Mouse (Mus musculus) heart, postnatal 36 days (tissue): ENCODE measurements around the gene Trim3. TPM values are rescaled to one million over a fixed set of nuclear protein-coding genes. Genes with fewer than 3 reads are reported as not detected.
A peak's percentile ranks its signal among the peaks of the same experiment; 100 is the strongest.

Experiments used
- DNase-seq, 2 experiments: peaks; one replicate each; pipeline ENCODE4 v3.0.0; 2021 to 2022
- intact Hi-C: fragments of 180-260 bp; cut with DNase I; formaldehyde crosslinking; loops from one replicate; pipeline ENCODE4 v1.15.1; 2025
- total RNA-seq, 2 experiments: library from RNA; stranded (reverse); gene quantifications; 2 replicates each; pipeline ENCODE4 v1.2.3; 2021

Gene Trim3
- total RNA-seq, 2 experiments from 2014 or later, result 22.9 to 23.0 TPM

DNA sequence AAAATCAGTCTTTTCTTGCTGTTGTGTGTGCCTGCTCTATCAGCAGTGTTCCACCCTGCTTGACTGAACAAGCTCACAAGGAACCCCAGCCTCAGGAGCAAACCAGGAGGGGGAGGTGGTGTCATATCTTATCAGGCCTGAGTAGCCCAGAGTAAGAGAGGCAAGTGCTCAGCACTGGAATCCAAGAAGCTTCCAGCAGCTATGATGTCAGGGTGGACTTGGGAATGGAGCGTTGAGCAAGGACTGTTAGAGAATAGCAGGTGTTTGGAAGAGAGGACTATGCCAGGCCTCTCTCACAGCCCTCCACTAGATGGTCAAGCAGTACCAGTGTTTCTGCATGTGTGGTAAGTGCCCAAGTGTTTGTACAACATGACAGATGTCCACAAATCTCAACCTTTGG lies 17.7 kb downstream of the Trim3 start:
- DNase-seq, result no peak
- intact Hi-C loops, result no loop called here

DNA sequence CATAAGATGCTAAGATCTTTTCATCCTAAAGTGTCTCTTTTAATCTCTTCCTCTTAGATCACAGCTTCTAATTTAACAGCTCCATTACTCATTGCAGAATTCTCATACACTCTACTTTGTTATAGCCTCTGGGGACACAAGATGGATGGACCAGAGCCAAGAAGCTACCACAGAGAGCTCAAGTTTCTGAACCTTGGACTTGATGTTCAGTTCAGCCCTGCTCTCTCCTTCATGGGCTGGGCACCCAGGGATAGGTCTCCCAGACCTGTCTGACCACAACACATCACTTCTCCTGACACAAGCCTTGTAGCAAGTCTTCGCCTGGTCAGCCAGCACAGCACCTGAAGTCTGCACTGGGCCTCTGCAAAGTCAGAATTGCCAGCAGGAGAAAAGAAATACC lies 19.0 kb downstream of the Trim3 start:
- intact Hi-C loops, result loop anchor here (5.0 kb wide), 1 partner anchor 38 kb away; the partner anchor contains the start of gene Dnhd1
- DNase-seq, result no peak

DNA sequence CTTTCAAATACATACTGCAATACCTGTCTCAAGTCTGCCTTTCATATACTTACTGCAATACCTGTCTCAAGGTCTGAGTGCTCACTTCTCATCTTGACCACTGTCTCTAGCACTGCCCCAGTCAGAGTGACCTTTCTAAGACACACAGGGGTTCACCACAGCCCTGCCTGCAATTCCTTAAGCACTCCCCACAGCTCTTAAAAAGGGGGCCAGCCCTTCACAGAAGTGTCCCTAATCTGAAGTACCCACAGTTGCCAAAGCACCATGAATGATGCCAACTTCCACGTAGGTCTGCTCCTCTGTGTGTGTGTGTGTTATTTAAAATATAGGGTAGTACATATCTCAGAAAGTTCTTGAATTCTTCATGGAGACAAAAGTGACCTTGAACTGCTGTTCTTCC lies 21.6 kb downstream of the Trim3 start:
- intact Hi-C loops, result loop anchor here (5.0 kb wide), 1 partner anchor 41 kb away; the partner anchor contains the start of gene Dnhd1
- no peak for DNase-seq

DNA sequence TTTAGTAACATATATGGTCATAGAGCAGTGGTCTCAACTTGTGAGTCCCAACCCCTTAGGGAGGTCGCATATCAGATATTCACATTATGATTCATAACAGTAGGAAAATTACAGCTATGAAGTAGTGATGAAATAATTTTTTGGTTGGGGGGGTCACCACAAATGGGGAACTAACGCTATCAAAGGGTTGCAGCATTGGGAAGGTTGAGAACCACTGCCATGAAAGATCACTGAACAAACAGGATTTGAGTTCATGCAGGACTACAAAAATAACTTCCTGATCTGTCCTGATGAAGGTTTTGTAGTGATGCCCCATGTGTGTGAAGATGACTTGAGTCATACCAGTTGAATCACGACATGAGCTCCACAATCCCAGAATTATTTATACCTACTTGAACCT lies 24.9 kb downstream of the Trim3 start:
- intact Hi-C loops, result no loop called here

DNA sequence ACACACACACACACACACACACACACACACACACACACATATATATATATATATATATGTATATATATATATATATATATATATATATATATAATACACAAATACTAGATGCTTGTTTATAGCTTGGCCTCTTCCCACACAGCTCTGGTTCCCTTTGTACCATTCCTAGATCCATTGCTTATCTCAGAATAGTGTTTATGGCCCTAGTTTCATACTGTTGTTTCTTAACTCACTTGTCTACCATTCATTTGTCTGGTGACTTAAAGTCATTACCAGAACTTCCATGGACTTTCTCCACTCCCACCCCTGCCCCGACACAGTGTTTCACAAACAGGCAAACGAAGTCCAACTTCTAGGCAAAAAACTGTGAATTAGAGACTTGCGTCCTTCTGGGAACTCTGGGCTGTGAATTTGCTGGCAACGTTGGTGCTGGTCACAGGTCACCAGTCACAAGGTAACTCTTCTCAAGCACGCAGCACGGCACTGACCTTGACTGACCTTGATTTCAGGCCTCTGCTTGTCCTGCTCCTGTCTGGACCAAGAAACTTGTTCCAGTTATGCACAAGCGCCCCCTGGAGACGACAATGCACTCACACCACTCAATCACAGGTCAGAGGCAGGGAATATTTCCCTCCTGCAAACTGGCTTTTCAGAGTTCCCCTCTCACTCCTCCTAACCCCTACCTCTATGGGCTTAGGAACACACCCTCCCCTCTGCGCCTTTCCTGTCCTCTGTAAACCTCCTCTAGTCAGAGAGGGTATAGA lies 30.3 kb downstream of the Trim3 start:
- intact Hi-C loops, result loop anchor here (2.0 kb wide), 1 partner anchor 48 kb away; the partner anchor contains the start of gene Smpd1
- peak; percentile 74 to 78 for DNase-seq

More for the DNA sequence above, 24.9 kb downstream of the Trim3 start:
- DNase-seq, result no peak

DNA sequence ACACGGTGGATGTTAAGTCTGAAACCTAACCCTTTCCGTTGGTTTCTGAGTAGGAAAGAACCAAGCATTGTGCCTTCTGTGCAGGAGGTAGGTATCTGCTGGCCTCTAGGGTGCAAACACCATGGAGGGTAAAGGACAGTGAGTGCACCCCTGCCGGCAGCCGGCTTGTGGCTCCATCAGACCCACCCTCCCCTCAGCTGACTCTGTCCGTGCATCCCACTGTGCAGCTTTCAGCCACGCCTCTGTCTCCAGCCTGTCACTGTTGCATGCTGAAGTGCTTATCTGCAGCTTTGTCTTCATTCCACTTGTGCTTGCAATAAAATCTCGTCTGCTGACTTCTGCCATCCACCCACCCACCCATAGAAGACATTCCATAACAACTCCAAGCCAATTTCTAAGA lies 43.3 kb downstream of the Trim3 start:
- no peak for DNase-seq
- intact Hi-C loops, result no loop called here

DNA sequence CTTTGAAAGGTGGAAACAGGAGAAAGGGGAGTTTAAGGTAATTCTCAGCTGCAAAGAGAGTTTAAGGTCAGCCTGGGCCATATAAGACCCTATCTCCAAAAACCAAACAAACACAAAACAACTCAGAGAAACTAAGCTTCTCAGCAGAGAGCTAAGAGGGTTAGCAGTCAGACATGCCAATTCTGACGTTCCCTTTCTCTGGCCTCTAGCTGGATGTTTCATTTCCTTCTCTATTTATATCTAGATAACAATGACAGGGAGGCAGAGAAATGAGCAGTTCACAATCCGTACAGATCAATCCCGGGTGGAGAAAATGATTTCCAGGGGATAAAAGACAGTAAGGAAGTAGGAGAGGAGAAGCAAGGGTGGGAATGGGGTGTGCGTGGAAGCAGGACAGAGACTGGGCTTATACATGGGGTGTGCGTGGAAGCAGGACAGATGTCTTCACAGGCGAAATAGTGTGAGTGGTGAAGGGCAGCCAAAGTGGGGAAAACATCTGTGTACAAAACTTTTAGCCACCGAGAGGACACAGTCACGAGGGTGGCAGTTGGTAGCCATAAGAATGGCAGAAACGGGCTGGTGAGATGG lies 45.0 kb downstream of the Trim3 start:
- intact Hi-C loops, result no loop called here
- no peak for DNase-seq

DNA sequence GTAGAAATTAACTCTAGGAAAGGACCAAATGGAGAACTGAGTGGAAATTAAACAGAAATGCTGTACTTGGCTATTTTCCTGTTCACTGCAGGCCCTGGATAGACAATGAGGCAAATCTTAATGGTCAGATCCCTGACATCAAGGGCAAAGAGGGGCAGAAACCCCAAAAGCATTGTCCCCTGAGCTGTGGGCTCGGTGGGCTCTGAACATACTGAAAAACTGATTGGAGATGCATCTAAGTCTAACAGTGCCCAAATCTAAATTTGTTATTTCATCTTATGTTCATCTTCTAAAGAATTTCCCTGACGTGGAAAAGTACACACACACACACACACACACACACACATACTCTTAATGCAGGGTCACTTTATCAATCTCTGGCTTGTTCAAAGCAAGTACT lies 51.4 kb downstream of the Trim3 start:
- intact Hi-C loops, result loop anchor here (1.0 to 2.0 kb wide), 2 partner anchors 27 to 46 kb away; partner anchors contain the start of gene Smpd1

DNA sequence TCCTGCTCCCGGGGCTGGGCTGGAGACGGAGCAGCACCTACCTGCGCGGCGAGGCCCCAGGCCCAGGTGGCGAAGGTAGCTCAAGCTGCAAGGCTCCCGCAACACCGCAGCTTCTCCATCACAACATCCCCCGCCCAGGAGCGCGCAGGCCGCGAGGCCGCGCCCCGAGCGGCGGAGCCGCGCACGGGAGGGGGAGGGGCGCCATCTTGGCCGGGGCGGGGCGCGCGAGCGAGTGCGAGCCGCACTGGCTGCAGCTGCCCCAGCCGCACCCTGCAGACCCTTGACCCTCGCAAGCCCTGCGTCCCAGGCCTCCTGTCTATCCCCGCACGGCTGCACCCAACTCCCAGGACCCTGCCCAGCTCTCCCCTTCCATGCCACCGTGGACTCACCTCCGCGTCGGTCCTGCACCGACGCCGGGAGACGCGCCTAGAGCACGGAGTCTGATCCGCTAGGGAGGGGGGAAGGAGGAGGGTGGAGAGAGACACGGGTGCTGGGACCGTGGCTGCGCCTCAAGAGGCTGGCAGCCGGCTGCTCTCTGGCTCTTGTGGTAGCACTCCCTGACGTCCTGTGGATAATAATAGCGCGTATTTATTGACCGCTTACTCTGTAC lies 52.2 kb downstream of the Trim3 start, which contains the start of gene Apbb1:
Gene Apbb1 (minus strand): TSS at position 560 of the 610 bp plus-strand sequence.
- intact Hi-C loops, result loop anchor here (1.0 to 2.0 kb wide), 2 partner anchors 26 to 47 kb away; partner anchors contain the start of gene Smpd1
- peak; percentile 77 to 87 for DNase-seq

More for the DNA sequence above, 51.4 kb downstream of the Trim3 start:
- DNase-seq, result no peak

DNA sequence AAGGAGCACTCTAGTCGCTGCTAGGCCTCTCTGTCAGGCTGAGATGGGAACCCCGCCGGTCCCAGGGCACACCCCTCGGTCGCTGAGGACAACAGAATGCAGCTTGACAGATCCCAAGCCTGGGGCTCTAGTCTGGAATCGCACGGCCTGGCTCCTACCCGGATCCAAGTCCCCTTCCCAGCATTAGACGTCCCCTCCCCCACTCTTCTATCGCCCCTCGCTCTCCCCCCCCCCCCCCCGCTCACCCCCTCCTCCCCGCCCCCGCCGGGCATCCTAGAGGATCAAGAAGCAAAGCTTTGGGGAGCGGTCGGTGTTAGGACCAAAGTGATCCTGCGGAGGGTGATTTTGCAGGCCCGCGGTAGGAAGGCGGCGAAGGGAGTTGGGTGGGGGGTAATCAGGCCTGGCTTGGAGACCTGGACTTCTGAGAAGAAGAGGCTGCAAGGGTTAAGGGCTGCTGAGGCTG lies 52.7 kb downstream of the Trim3 start:
- peak in 1 of 2 experiments; percentile 29 for DNase-seq
- intact Hi-C loops, result loop anchor here (1.0 to 2.0 kb wide), 2 partner anchors 26 to 48 kb away; partner anchors contain the start of gene Smpd1

DNA sequence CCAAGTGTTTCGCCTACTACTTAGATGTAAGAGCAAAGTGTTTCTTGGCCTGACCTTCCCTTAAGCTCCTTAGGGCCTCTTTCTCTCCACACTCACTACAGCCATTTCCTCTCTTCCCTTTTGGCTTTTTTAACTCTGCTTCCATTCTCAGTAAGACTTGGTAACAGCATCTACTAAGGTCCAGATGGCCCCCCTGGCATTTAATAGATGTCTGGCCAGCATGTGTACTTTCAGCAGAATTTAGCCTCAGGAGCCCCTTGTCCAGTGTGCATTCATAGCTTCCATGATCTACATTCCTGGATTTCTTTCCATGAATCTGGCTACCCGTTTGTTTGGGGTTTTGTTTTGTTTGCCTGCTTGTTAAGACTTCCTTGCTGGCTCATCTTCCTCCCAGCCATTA lies 54.9 kb downstream of the Trim3 start:
- intact Hi-C loops, result no loop called here
- no peak for DNase-seq

DNA sequence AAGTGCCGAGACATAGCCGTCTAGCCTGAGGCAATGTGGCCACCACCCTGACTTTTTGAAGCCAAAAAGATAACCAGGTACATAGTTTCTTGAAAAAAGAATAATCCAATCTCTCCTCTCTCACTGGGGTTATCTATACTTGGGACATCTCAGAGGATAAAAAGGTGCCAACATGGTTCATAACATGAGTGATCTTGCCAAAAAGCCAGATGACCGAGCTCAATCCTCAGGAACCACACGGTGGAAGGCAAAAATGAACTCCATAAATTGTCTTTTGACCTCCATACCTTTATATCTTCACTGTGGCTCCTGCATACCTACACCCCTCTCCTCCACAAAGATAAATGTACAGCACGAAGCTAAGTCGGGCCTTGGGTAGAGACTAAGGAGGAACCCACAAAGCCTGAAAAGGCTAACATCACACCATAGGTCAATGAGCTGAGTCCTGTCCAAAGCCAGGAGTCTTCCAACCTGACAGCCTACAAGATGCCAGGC lies 55.9 kb downstream of the Trim3 start:
- intact Hi-C loops, result no loop called here
- DNase-seq, result no peak

DNA sequence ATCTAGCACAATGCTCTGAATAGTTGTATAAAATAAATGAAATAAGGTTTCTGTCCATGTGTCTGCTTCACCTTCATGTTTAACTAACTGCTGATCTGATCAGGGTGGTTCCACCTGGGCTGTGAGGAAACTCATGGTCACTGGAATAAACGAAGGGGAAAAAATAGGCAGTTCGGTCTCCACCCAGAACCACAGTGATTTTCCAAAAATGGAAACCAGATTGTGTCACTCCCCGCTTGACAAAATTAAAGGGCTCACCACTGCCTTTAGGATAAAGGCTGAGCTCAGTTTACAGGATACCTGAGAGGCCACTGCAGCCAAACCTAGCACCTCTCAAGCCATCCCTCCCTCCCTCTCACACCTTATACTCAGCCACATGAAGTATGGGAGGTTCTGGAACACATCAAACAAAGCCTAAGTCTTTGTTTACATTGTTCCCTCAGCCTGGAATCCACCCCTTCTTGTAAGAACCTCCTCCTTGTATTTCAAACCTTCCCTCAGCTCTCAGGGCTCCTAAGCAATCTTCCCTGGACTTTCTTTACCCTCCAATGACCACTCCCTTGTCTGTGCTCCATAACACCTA lies 57.1 kb downstream of the Trim3 start:
- intact Hi-C loops, result no loop called here
- no peak for DNase-seq

DNA sequence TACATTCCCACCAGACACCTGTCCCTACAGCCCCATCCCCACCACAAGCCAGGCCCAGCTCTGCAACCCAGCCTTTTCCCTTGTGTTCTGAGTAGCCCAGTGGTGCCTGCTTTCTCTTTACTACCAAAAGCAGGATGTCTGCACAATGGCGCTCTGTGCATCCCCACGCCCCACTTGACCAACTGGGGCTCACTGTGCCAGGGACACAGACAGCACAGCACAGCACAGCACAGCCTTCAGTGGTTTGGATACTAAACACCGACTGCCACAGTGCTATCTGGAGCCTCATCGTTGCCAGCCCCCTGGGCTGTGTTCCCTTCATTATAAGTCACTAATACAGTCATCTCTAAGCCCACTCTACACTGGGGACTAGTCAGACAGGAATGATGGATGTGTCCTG lies 58.8 kb downstream of the Trim3 start:
- no peak for DNase-seq
- intact Hi-C loops, result no loop called here

DNA sequence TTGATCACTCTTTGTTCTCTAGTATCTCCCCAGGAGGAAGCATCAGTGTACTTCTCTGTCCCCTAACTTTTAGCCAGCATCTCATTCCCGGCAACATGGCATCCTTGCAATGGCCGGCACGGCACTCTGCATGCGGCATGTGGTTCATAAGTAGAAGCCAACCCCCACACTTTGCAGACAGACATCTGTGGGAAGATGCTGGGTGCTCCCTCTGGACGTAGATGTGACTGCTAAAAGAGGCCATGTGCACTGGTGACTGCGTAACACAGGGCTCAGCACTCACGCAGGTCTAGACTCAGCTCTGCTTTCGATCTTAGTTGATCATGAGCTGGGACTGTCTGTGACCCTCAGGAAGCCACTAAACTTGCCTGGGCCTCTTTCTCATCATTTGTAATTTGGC lies 60.4 kb downstream of the Trim3 start:
- no peak for DNase-seq
- intact Hi-C loops, result no loop called here

DNA sequence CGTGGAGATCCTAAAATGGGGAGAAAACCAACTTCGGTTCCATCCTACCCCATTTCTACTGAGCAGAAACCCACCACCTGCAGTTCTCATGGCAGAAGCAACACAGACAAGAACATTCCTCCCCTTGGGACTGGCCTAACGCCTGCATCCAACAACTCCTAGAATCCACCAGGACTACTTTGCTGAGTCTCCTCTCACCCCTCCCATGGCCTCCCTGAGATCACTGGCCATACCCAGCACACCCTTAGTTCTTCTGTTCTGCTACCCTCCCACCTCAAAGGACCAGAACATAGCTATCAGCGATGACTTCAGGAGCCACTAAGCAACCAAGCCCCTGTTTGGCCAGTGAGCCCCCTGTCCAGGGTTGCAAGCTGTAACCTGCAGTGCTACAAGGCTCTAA lies 62.6 kb downstream of the Trim3 start:
- no peak for DNase-seq
- intact Hi-C loops, result no loop called here

DNA sequence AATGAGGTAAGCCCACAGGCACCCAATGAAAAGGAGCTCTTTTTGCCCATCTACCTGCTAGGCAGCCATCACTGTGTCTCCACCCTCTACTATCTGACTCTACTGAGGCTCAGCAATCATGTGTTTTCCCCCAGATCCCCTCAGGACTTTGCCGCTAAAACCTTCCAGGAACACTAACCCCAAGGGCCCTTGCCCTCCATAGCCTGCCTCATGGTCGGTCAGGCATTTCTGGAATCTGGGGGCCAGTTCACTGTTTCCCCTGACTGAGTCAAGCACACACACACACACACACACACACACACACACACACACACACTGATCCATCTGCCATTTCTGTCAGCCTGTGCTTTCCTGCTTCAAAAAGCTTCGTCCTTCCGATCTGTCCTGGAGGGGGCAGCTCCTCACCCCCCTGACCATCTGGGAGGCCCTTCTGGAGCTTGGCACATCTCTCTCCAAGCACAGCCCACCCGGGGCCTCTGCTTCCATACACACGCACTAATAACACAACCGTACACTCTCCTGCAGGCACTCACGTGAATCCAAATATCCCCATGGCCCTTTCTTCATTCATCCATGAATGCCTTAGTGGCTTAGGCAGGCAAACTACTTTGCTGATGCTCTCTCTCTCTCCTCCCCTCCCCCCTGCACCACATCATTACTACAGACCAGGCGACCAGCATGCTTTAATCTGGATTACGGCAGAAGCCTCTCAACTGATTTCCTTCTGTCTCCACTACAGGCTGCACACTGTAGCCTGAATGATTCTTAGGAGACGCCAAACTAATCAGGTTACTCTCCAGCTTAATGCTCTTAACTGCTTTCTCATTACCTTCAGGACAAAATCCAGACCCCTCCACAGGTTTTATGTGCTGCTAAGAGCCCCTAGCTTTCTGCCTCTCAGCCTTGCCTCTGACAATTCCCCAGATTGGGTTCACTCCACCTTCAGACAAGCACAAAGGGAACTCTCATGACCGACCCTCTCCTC lies 63.6 kb downstream of the Trim3 start:
- DNase-seq, result no peak
- intact Hi-C loops, result no loop called here

DNA sequence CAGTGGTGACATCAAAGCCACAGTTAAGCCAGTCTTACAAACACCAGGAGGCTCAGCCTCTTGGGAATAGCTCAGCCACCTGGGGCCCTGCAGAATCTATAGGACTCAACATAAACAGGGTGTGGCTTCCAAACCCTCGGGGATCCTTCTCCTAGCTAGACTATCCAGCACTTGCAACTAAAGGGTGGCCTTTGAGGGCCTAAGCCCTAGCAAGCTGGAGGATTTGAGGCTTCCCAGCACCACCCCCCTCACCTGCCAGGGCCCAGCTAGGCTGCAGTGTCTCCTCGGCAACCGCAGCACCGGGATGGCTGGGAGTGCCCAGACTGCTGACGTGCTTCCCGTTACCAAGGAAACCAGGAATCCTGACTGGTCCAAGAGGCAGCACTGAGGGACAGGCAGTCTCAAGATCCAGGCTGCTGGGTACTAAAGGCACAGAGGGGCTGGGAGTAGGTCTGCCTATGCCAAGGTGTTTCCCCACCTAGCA lies 64.3 kb downstream of the Trim3 start:
- DNase-seq, result no peak
- intact Hi-C loops, result no loop called here

DNA sequence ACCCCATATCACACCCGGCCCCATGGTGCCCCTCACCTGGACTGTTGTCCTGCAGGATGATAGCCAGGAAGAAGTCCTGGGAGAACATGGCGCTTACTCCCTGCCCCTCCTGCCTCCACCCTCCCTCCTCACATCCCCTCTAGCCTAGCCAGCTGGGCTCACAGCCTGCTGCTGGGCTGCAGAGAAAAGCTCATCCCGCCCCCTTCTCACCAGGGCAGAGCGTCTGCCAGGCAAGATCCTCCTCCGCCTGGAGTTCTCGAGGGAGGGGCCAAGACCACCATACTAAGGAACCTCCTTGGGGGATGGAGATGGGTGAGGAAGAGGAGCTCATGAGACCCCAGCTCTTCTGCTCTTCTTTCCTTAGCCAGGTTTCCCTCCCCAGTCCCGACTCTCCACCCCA lies 64.8 kb downstream of the Trim3 start:
- no peak for DNase-seq
- intact Hi-C loops, result no loop called here
